Mouse (Mus musculus): ENCODE results near the gene Pitpnm1.
"Not testable (repeated sequence)": the region's sequence is repeated elsewhere in the genome, so short reads cannot be mapped to it uniquely, and the experiment has no call there.

Gene Pitpnm1

DNA sequence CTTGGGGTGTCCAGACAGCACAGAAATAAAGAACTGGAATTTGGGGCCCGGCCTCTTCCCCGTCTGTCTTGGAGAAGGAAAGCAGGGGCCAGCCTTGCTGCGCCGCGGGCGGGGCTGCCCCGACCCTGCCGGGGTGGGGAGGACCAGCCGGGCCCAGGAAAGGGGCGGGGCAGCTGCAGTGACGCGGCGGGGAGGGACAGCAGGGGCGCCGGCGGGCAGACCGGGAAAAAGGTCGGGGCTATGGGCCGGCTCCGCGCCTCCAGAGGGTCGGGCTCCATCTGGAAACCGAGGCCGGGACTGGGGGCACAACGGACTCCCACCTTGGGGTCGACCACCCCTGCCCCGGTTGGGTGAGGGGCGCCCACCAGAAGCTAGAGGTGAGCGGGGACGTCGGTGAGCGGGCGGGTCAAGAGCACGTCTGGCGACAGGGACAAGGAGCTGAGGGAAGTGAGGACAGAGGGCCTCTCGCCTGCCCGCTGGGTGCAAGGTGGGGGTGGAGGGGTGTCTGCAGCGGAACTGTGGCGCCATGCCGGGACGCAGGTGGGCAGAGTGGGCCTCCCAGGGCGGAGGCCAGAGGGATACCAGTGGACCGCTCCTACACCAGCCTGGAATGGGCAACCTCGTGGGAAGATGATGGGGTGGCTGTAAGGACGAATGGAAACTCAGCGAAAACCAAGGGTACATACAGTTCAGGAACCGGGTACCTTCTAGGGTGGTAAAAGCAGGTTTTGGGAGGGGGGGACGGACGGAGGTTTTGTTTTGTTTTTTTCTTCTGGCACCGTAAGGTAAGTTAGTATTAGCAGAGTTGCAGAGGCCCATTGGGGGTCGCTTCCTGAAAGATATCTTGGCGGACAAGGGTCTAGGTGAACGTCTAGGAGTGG, at the start of gene Pitpnm1:
Gene Pitpnm1 (plus strand): TSS at position 162 of the 881 bp plus-strand sequence.
- peak; percentile 85 for DNase-seq (ENCODE audit: low spot score)

DNA sequence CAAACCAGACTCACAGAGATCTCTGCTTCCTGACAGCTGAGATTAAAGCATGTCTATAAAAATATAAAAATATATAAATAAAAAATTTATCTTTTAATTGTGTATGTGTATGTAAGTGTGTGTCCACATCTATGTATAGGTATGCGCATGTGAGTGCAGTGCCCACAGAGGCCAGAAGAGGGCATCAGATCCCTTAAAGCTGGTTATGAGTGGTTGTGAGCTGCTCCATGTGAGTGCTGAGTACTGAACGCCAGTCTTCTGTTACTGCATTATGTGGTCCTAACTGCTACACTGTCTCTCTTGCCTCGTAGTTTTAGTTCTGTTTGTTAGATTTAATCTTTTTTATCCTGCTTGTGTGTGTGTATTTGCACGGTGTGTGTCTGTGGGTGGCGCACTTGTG, 48.8 kb upstream of the Pitpnm1 start:
- DNase-seq (ENCODE audit: low spot score): no peak

GRCm38 (mm10) chr19:4051741-4052515, 47.9 kb upstream of the Pitpnm1 start:
- DNase-seq (ENCODE audit: low spot score): peak; percentile 63

DNA sequence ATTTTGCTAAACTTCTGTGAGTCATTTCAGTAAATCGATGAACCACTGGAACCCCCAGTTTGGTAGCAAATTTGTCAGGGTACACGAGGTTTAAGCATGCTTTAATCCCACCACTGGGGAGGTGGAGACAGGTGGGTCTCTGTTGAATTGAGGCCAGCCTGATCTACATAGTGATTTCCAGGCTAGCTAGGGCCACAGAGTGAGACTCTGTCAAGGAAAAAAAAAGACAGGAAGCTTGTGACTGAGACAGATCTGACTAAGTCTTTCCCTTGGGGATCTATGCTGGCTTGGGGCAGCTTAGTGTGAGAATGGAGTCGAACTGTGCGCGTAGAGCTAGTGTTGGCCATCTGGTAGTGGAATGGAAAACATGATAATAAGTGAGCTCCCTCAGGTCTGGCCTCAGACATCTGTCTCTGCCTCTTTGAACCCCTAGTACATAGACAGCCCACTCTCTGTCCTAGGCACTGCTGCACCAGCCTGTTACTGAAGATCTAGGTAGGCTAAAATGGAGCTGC, 47.2 kb upstream of the Pitpnm1 start:
- no peak for DNase-seq (ENCODE audit: low spot score)

DNA sequence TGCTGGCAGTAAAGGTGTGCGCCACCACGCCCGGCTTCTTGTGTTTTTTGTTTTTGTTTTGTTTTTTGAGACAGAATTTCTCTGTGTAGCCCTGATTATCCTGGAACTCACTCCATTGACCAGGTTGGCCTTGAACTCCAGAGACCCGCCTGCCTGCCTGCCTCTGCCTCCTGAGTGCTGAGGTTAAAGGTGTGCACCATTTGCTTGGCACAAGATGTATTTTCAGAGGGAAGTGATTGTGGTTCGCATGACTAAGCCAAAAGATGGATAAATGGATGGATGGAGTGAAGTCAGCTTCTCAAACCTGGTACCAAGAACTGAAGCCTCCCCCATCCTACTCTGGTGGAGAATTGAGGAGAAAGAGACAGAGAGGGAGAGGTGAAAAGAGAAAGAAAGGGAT, 45.2 kb upstream of the Pitpnm1 start:
- DNase-seq (ENCODE audit: low spot score): no peak

- DNase-seq (ENCODE audit: low spot score): no peak
These were observed 44.4 kb upstream of the Pitpnm1 start for GRCm38 (mm10) chr19:4055216-4055946.

- DNase-seq (ENCODE audit: low spot score): no peak
These were observed 43.7 kb upstream of the Pitpnm1 start for GRCm38 (mm10) chr19:4055947-4056693.

- no peak for DNase-seq (ENCODE audit: low spot score)
These were observed 43.1 kb upstream of the Pitpnm1 start for GRCm38 (mm10) chr19:4056727-4057126.

DNA sequence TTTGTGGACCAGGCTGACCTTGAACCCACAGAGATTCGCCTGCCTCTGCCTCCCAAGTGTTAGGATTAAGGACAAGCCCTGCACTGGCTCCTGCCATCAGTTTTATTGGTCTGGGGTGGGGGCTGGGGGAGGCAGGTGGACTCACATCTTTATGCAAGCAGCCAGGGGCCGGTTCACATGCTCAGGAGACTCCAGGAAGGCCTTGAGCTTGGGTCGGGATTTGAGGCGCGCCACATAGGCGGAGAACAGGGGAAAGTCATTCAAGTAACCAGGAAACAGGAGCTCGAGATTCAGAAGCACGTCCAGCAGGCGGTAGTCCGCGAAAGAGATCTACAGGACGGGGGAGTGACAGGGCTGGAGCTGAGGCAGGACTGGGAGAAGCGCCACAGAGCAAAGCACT, 42.4 kb upstream of the Pitpnm1 start:
- no peak for DNase-seq (ENCODE audit: low spot score)

- DNase-seq (ENCODE audit: low spot score): no peak
These were observed 41.8 kb upstream of the Pitpnm1 start for GRCm38 (mm10) chr19:4057962-4058361.

DNA sequence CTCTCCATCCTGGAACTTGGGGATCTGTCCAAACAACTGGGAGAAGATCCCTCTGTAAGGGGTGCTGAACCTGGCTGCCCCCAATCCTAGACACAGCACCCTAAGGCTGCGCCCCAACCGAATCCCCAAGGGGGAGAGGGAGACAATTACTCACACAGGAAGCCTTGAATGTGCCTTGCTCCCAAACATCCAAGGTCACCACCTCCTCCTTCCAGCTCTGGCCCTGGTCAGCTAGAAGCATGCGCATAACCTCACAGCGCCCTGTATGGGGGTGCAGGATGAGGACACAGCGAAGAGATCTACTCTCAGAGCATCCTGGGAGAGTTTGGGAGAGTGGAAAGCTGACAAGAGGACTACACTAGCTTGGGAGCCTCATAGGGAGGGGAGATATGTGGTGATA, 41.2 kb upstream of the Pitpnm1 start:
- DNase-seq (ENCODE audit: low spot score): no peak

GRCm38 (mm10) chr19:4059069-4059740, 40.6 kb upstream of the Pitpnm1 start, which contains the start of gene Gstp3:
Gene Gstp3, minus strand, starts transcription at chr19:4059569.
- DNase-seq (ENCODE audit: low spot score): no peak

- not testable (repeated sequence) for DNase-seq (ENCODE audit: low spot score)
These were observed 39.5 kb upstream of the Pitpnm1 start for GRCm38 (mm10) chr19:4060044-4060898.

DNA sequence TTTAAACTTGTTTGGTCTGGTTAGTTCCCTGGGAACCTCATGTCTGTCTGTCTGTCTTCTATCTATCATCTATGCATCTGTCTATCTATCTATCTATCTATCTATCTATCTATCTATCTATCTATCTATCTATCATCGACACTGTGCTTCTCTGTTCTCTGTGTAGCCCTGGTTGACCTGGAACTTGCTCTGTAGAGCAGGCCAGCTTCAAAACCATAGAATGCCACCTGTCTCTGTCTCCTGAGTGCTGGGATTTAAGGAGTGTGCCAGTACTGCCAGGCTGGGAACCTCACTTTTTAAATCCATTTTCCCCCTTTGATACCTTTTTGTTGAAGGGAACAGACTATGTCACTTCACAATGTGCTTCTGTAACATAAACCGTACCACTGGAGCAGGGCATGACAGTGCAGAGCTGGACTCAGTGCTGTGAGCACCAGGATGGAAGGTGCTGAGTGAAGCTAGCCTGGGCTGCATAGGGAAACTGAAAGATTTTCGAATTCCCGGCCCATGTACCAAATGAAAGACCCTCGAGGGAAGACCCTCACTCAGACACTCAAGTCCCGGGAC, 38.8 kb upstream of the Pitpnm1 start:
- DNase-seq (ENCODE audit: low spot score): no peak

GRCm38 (mm10) chr19:4063357-4063756, 36.4 kb upstream of the Pitpnm1 start:
- not testable (repeated sequence) for DNase-seq (ENCODE audit: low spot score)

DNA sequence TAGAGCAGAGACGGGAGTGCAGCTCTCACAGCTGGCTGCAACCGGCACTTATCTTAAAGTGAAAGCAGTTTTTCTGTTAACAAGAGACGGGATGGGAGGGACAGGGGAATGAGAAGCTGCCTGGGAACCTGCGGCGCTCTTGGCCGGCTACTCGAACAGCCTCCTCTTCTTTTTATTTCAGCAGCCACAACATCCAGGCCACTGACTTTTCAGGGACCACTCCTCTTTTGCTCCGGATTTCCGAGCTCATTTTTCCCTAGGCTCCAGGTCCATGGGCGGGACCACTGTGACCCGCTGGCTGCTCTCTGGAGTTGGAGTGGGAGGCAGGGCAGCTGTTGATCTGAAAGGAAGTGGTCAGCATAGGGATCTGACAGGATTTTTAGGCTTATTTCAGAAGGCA, 35.3 kb upstream of the Pitpnm1 start:
- DNase-seq (ENCODE audit: low spot score): not testable (repeated sequence)

DNA sequence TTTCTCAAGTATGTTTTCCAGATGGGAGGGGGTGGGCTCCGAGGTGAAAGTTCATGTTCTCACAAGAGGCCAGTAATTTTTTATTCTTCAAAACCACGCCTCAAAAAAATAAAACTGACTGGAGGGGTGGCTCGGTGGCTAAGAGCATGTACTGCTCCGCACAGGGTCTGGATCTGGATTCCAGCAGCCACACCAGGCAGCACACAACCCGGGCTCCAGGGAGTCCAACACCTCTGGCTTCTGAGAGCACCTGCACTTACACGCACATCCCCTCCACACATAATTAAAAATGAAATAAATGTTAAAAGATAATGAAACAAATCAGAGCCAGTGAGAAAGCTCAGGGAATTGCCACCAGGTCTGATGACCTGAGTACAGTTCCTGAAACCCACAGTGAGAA, 33.5 kb upstream of the Pitpnm1 start:
- DNase-seq (ENCODE audit: low spot score): no peak

DNA sequence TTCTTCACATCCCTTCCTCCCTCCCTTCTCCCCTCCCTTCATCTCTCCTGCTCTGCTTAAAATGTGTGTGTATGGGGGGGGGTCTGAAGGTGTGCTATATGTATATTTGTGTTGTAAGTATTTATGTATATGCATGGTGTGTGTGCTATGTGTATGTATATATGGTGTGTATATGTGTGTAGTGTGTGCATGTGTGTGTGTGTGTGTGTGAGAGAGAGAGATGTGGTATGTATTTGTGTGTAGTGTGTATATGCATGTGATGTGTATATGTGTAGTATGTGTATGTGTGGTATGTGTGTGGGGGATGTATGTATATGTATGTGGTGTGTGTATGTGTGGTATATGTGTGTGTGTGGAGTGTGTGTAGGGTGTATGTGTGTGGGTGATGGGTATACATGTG, 32.9 kb upstream of the Pitpnm1 start:
- DNase-seq (ENCODE audit: low spot score): no peak

DNA sequence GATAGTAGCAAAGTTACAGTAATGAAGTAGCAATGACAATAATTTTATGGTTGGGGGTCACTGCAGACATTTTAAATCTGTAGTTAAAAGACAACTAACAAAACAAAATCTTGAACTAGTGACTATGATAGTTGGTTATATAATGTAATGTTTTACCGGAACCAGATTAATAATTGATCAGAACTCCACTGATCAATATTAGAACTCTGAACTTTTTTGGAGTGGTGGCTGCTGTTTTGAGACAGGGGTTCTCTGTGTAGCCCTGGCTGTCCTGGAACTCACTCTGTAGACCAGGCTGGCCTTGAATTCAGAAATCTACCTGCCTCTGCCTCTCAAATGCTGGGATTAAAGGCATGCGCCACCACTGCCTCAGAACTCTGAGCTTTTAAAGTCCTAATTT, 31.6 kb upstream of the Pitpnm1 start:
- DNase-seq (ENCODE audit: low spot score): not testable (repeated sequence)

Measured in urinary bladder, postnatal 14 days (tissue).